Mouse (Mus musculus) bone marrow macrophage, adult 2 months (primary cell): Measurements from ENCODE around the gene Blcap.
"Not testable (repeated sequence)": the region's sequence is repeated elsewhere in the genome, so short reads cannot be mapped to it uniquely, and the experiment has no call there.

Experiments
- CTCF ChIP-seq: IDR thresholded peaks from 2 replicates; pipeline ENCODE4 v1.5.1; 2012; ENCODE audit warnings: low read depth, mild to moderate bottlenecking, low read length, moderate library complexity
- POLR2A ChIP-seq: IDR thresholded peaks from 2 replicates; pipeline ENCODE4 v1.6.1; 2012; ENCODE audit warnings: mild to moderate bottlenecking, low read depth, low read length, borderline replicate concordance

GRCm38 (mm10) chr2:157585351-157585750, 14.3 kb upstream of the Blcap start:
- not testable (repeated sequence) for TF ChIP-seq CTCF, POLR2A
